In genomic region chr6:115586321-115586720, GRCm38 (mm10) we compare ENCODE assay signal across 27 mouse cellular contexts. TPM values are rescaled to one million over a fixed set of nuclear protein-coding genes. Genes with fewer than 3 reads are reported as not detected.
DNase-seq lines count a peak whose midpoint lies in the region; ATAC-seq lines count a peak whose summit lies in the region.
"Had no signal": no experiment of that assay in that cellular context is flagged by ENCODE, and none has a peak within 500 bp of the region (broad histone marks: within the 10 kb centered on the region; RNA-seq: fewer than 3 reads in every experiment).

No protein-coding gene starts in this region.

- peak; percentile 44 to 45 for DNase-seq in heart, adult 18-20 months
- DNase-seq in heart, postnatal 25 days (ENCODE audit: low spot score): no peak
- peak; percentile 13 to 32 for DNase-seq in heart, adult 9 months (ENCODE audit: low spot score in 2 of 2)
- DNase-seq in ovary, adult 18-20 months (ENCODE audit: low spot score): no peak
- no peak for DNase-seq in midbrain, embryonic 14.5 days
- no peak for DNase-seq in forebrain, embryonic 11.5 days (ENCODE audit: low spot score)
- DNase-seq: cerebellum, adult 11 months; cerebellum, postnatal 10 days; forebrain, postnatal 0 days; kidney, adult 8-10 months; kidney, postnatal 14 days; lung, adult 2 months; lung, postnatal 14 days; right cerebral cortex, postnatal 14 days; thymus, postnatal 14 days had no signal

- H3K27me3 ChIP-seq in heart, embryonic 16.5 days (ENCODE audit: control insufficient read depth, insufficient read depth, low read length): no peaks in the 10 kb centered on the region
- no peaks in the 10 kb centered on the region for H3K27me3 ChIP-seq in midbrain, embryonic 14.5 days (ENCODE audit: control insufficient read depth, insufficient read depth, low read length)
- no peaks in the 10 kb centered on the region for H3K27me3 ChIP-seq in forebrain, embryonic 11.5 days (ENCODE audit: control insufficient read depth, insufficient read depth, low read length)
- H3K27me3 ChIP-seq: intestine, embryonic 15.5 days; limb, embryonic 13.5 days; liver, embryonic 12.5 days had no signal

- H3K36me3 ChIP-seq in heart, embryonic 16.5 days (ENCODE audit: control insufficient read depth, insufficient read depth): peaks cover 5% of the 10 kb centered on the region
- 0 out of 2 replicates have a peak, but pooled peaks cover under 1% of the 10 kb centered on the region for H3K36me3 ChIP-seq in midbrain, embryonic 14.5 days (ENCODE audit: control insufficient read depth, insufficient read depth, low read length)
- no peaks in the 10 kb centered on the region for H3K36me3 ChIP-seq in forebrain, embryonic 11.5 days (ENCODE audit: control insufficient read depth, insufficient read depth, low read length)
- H3K36me3 ChIP-seq: embryonic facial prominence, embryonic 10.5 days; intestine, embryonic 15.5 days; liver, embryonic 12.5 days had no signal

- peaks cover 6% of the 10 kb centered on the region; the same call in 1 of the 2 replicates for H3K4me1 ChIP-seq in heart, embryonic 16.5 days (ENCODE audit: control insufficient read depth, insufficient read depth, low read length)
- no peaks in the 10 kb centered on the region for H3K4me1 ChIP-seq in midbrain, embryonic 14.5 days (ENCODE audit: control insufficient read depth, insufficient read depth, low read length)
- no peaks in the 10 kb centered on the region for H3K4me1 ChIP-seq in forebrain, embryonic 11.5 days (replicated peaks; ENCODE audit: control insufficient read depth, insufficient read depth, low read length)
- H3K4me1 ChIP-seq: embryonic facial prominence, embryonic 10.5 days; hindbrain, embryonic 10.5 days; intestine, embryonic 15.5 days; limb, embryonic 13.5 days had no signal

- H3K9me3 ChIP-seq in heart, embryonic 16.5 days (replicated peaks; ENCODE audit: control insufficient read depth, low read length): peaks cover 3% of the 10 kb centered on the region; the same call in 1 of the 2 replicates
- no peaks in the 10 kb centered on the region for H3K9me3 ChIP-seq in midbrain, embryonic 14.5 days (ENCODE audit: control insufficient read depth, low read length)
- H3K9me3 ChIP-seq in forebrain, embryonic 11.5 days (ENCODE audit: control insufficient read depth, low read length): no peaks in the 10 kb centered on the region
- H3K9me3 ChIP-seq: embryonic facial prominence, embryonic 10.5 days; hindbrain, embryonic 10.5 days; intestine, embryonic 15.5 days; limb, embryonic 13.5 days; liver, embryonic 12.5 days had no signal

- no peak; the same call in 1 of the 2 replicates for ATAC-seq in heart, embryonic 16.5 days (replicated peaks; ENCODE audit: extremely low read depth, insufficient read depth, low FRiP score)
- no peak for ATAC-seq in midbrain, embryonic 14.5 days (ENCODE audit: low FRiP score, low TSS enrichment)
- ATAC-seq in forebrain, embryonic 11.5 days (replicated peaks; ENCODE audit: low FRiP score): no peak
- ATAC-seq: CD4-positive, CD25-positive, alpha-beta regulatory T cell, adult 4 months; forebrain, postnatal 0 days; hindbrain, embryonic 16.5 days; intestine, embryonic 15.5 days; liver, embryonic 12.5 days had no signal

- intact Hi-C loops in heart, postnatal 25 days (cut with DNase I): no loop called here

- 42% methylated on average over 10 of the region's 10 CpGs for WGBS in heart, embryonic 16.5 days
- 86% methylated on average over 10 of the region's 10 CpGs for WGBS in midbrain, embryonic 14.5 days
- WGBS in forebrain, embryonic 11.5 days: 89% methylated on average over 10 of the region's 10 CpGs

- H3K9ac ChIP-seq in heart, embryonic 16.5 days (ENCODE audit: low read length): 0 out of 2 replicates have a peak overlapping the region, but pooled peaks have one; percentile 25
- H3K9ac ChIP-seq in midbrain, embryonic 14.5 days (replicated peaks; ENCODE audit: low read length): no peak overlapping the region
- no peak overlapping the region for H3K9ac ChIP-seq in forebrain, embryonic 11.5 days (ENCODE audit: low read length)
- H3K9ac ChIP-seq: forebrain, postnatal 0 days; intestine, embryonic 15.5 days; limb, embryonic 13.5 days; liver, embryonic 12.5 days had no signal

- peak overlapping the region; percentile 69 for H3K27ac ChIP-seq in heart, embryonic 16.5 days (ENCODE audit: low read length)
- no peak overlapping the region for H3K27ac ChIP-seq in midbrain, embryonic 14.5 days (replicated peaks; ENCODE audit: low read depth, low read length)
- H3K27ac ChIP-seq in forebrain, embryonic 11.5 days (ENCODE audit: low read depth, low read length): no peak overlapping the region
- H3K27ac ChIP-seq: embryonic facial prominence, embryonic 10.5 days; hindbrain, embryonic 10.5 days; intestine, embryonic 15.5 days; limb, embryonic 13.5 days; liver, embryonic 12.5 days had no signal

- H3K4me3 ChIP-seq in heart, embryonic 16.5 days (ENCODE audit: low read length): peak overlapping the region; percentile 12; the same call in 1 of the 2 replicates
- no peak overlapping the region for H3K4me3 ChIP-seq in midbrain, embryonic 14.5 days (replicated peaks; ENCODE audit: low read depth, low read length)
- H3K4me3 ChIP-seq in forebrain, embryonic 11.5 days (ENCODE audit: low read depth, low read length): no peak overlapping the region
- H3K4me3 ChIP-seq: embryonic facial prominence, embryonic 10.5 days; hindbrain, embryonic 10.5 days; intestine, embryonic 15.5 days; limb, embryonic 13.5 days; liver, embryonic 12.5 days had no signal

- H3K4me2 ChIP-seq in heart, embryonic 16.5 days (ENCODE audit: low read depth, low read length): peak overlapping the region; percentile 53
- H3K4me2 ChIP-seq in midbrain, embryonic 14.5 days (ENCODE audit: low read length): no peak overlapping the region
- no peak overlapping the region for H3K4me2 ChIP-seq in forebrain, embryonic 11.5 days (ENCODE audit: low read depth, low read length, severe bottlenecking)
- H3K4me2 ChIP-seq: intestine, embryonic 15.5 days; limb, embryonic 13.5 days; liver, embryonic 12.5 days; midbrain, embryonic 11.5 days had no signal

RNA-seq across cellular contexts. Expression of gene Mkrn2os, which starts 6.1 kb away (rescaled TPM):
- total RNA-seq in heart, adult 18-20 months (2021): under 1 TPM; 0.39 to 0.40 TPM
- under 1 TPM; 0.36 to 0.57 TPM for total RNA-seq in heart, postnatal 25 days (2021)
- 0.17 and 0.54 TPM in 2 replicates for polyA plus RNA-seq in heart, embryonic 16.5 days (2015; fragmentation: Nextera tagmentation; extraction: Ambion mirVana)
- polyA plus RNA-seq in midbrain, embryonic 14.5 days (2014; fragmentation: Nextera tagmentation; extraction: Ambion mirVana): 0.20 and 0.34 TPM in 2 replicates
- polyA plus RNA-seq in forebrain, embryonic 11.5 days (2014; fragmentation: Nextera tagmentation; extraction: Ambion mirVana): 0.29 TPM in 1 of 2 replicates, not detected in the other
- total RNA-seq: left cerebral cortex, postnatal 14 days; megakaryocyte progenitor cell, adult 5-6 weeks had no signal
- polyA plus RNA-seq: cortical plate, adult 2 months; lung, adult 2 months had no signal

RNA-seq across cellular contexts. Expression of gene Mkrn2, which starts 15.4 kb away (rescaled TPM):
- total RNA-seq in heart, adult 18-20 months (2021): 10 to 100 TPM; 36.7 to 41.0 TPM
- 10 to 100 TPM; 39.0 to 42.8 TPM for total RNA-seq in heart, postnatal 25 days (2021)
- 26.2 and 26.7 TPM in 2 replicates for polyA plus RNA-seq in heart, embryonic 16.5 days (2015; fragmentation: Nextera tagmentation; extraction: Ambion mirVana)
- polyA plus RNA-seq in midbrain, embryonic 14.5 days (2014; fragmentation: Nextera tagmentation; extraction: Ambion mirVana): 27.8 and 34.9 TPM in 2 replicates
- 23.4 and 26.2 TPM in 2 replicates for polyA plus RNA-seq in forebrain, embryonic 11.5 days (2014; fragmentation: Nextera tagmentation; extraction: Ambion mirVana)

RNA-seq across cellular contexts. Expression of gene Tsen2, which starts 41.9 kb away (rescaled TPM):
- total RNA-seq in heart, adult 18-20 months (2021): 1 to 10 TPM; 6.0 to 7.4 TPM
- total RNA-seq in heart, postnatal 25 days (2021): 1 to 10 TPM; 6.2 to 8.3 TPM
- 17.6 and 19.0 TPM in 2 replicates for polyA plus RNA-seq in heart, embryonic 16.5 days (2015; fragmentation: Nextera tagmentation; extraction: Ambion mirVana)
- polyA plus RNA-seq in midbrain, embryonic 14.5 days (2014; fragmentation: Nextera tagmentation; extraction: Ambion mirVana): 31.6 and 34.4 TPM in 2 replicates
- 33.8 and 34.6 TPM in 2 replicates for polyA plus RNA-seq in forebrain, embryonic 11.5 days (2014; fragmentation: Nextera tagmentation; extraction: Ambion mirVana)

Comparison
In these comparisons a context has a peak if more than half of its experiments do, and no peak if none do; other contexts are left out.
1. DNase-seq: peak in heart, adult 18-20 months (2 of 2) and heart, adult 9 months (2 of 2); none in heart, postnatal 25 days (single experiment), ovary, adult 18-20 months (single experiment), midbrain, embryonic 14.5 days (single experiment) and forebrain, embryonic 11.5 days (single experiment).